Mouse (Mus musculus) embryo, embryonic 10 days (tissue): Measurements from ENCODE around the gene Srgap2.
A peak's percentile ranks its signal among the peaks of the same experiment; 100 is the strongest.

Source experiments
- DNase-seq: peaks from one replicate; pipeline ENCODE4 v3.0.0-alpha.2; 2015; ENCODE audit warnings: low spot score

Gene Srgap2

GRCm38 (mm10) chr1:131526371-131527270, 531 bp downstream of the Srgap2 start:
- peak; percentile 81 for DNase-seq

- DNase-seq: peak; percentile 60
Measured at GRCm38 (mm10) chr1:131525586-131526271, 1.4 kb downstream of the Srgap2 start.

GRCm38 (mm10) chr1:131525101-131525585, 2.0 kb downstream of the Srgap2 start:
- peak; percentile 41 for DNase-seq

GRCm38 (mm10) chr1:131523794-131524193, 3.4 kb downstream of the Srgap2 start:
- no peak for DNase-seq

GRCm38 (mm10) chr1:131516588-131516987, 10.6 kb downstream of the Srgap2 start:
- DNase-seq: no peak

GRCm38 (mm10) chr1:131514197-131514596, 13.0 kb downstream of the Srgap2 start:
- no peak for DNase-seq

- DNase-seq: no peak
Measured at GRCm38 (mm10) chr1:131513136-131513535, 14.0 kb downstream of the Srgap2 start.

GRCm38 (mm10) chr1:131511661-131512500, 15.3 kb downstream of the Srgap2 start:
- peak; percentile 3 for DNase-seq

- no peak for DNase-seq
Measured at GRCm38 (mm10) chr1:131511131-131511530, 16.0 kb downstream of the Srgap2 start.

- DNase-seq: no peak
Measured at GRCm38 (mm10) chr1:131501681-131502080, 25.5 kb downstream of the Srgap2 start.

- no peak for DNase-seq
Measured at GRCm38 (mm10) chr1:131498231-131498630, 28.9 kb downstream of the Srgap2 start.

GRCm38 (mm10) chr1:131493966-131494898, 32.9 kb downstream of the Srgap2 start:
- DNase-seq: no peak

- no peak for DNase-seq
Measured at GRCm38 (mm10) chr1:131492360-131492759, 34.8 kb downstream of the Srgap2 start.

- DNase-seq: no peak
Measured at GRCm38 (mm10) chr1:131491579-131491978, 35.6 kb downstream of the Srgap2 start.

GRCm38 (mm10) chr1:131489312-131489711, 37.8 kb downstream of the Srgap2 start:
- DNase-seq: no peak

- no peak for DNase-seq
Measured at GRCm38 (mm10) chr1:131486094-131486850, 40.9 kb downstream of the Srgap2 start.

- no peak for DNase-seq
Measured at GRCm38 (mm10) chr1:131482242-131482641, 44.9 kb downstream of the Srgap2 start.

GRCm38 (mm10) chr1:131481391-131481790, 45.8 kb downstream of the Srgap2 start:
- DNase-seq: no peak

- DNase-seq: peak; percentile 58
Measured at GRCm38 (mm10) chr1:131478770-131479305, 48.3 kb downstream of the Srgap2 start.

- no peak for DNase-seq
Measured at GRCm38 (mm10) chr1:131475306-131475705, 51.8 kb downstream of the Srgap2 start.
